Mouse (Mus musculus) liver, adult 2 months (tissue): ENCODE measurements around the gene Lpar5.

Source experiments
- CTCF ChIP-seq: fragments of 200-500 bp; IDR thresholded peaks from 2 replicates; pipeline ENCODE4 v1.5.1; 2011; ENCODE audit warnings: low read depth, low read length, control low read depth
- POLR2A ChIP-seq: fragments of 200-500 bp; IDR thresholded peaks from 2 replicates; pipeline ENCODE4 v1.6.1; 2011; ENCODE audit warnings: low read length, control low read depth; ENCODE audit not compliant: insufficient read depth; ENCODE audit errors: extremely low read depth

DNA sequence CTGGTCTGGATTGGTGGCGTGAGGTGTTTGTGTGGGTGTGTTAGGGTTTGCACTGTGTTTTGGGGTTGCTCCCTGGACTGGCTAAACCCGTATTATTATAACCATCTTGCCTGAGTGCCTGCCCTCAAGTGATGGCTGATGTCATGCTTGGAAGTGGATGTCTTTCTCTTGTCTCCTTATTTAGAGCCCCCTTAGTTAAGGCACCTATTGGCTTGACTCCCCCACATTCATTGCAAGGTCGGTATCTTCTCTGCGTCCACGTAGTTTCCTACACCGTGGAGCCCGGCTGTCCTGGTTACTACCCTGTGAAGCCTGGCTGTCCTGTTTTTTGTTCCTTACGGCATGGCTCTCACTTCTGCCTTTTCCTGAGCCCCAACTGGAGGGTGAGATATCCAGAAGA is 30.2 kb downstream of the Lpar5 start:
- no peak for TF ChIP-seq CTCF
- TF ChIP-seq POLR2A: no peak
